ENCODE assay signal across 9 mouse cellular contexts in genomic region chr11:60774841-60775240, GRCm38 (mm10). TPM values are rescaled to one million over a fixed set of nuclear protein-coding genes. Genes with fewer than 3 reads are reported as not detected.
DNase-seq lines count a peak whose midpoint lies in the region; ATAC-seq lines count a peak whose summit lies in the region.
"Had no signal": no experiment of that assay in that cellular context is flagged by ENCODE, and none has a peak within 500 bp of the region (broad histone marks: within the 10 kb centered on the region; RNA-seq: fewer than 3 reads in every experiment).

No protein-coding gene starts in this region.

- H3K36me3 ChIP-seq in heart, embryonic 15.5 days, result peaks cover 3% of the 10 kb centered on the region; the same call in 1 of the 2 replicates
- 0 out of 2 replicates have a peak, but pooled peaks cover 2% of the 10 kb centered on the region for H3K36me3 ChIP-seq in neural tube, embryonic 11.5 days (ENCODE audit: control insufficient read depth, insufficient read depth, low read length)
- H3K36me3 ChIP-seq in liver, embryonic 11.5 days (ENCODE audit: control insufficient read depth, insufficient read depth, low read length), result peaks cover 15% of the 10 kb centered on the region; the same call in 1 of the 2 replicates

- no peak for DNase-seq in heart, adult 18-20 months
- DNase-seq in neural tube, embryonic 11.5 days (ENCODE audit: low spot score), result no peak
- no peak for DNase-seq in neural tube, embryonic 10.5 days (ENCODE audit: extremely low spot score, low spot score)
- DNase-seq in liver, embryonic 11.5 days (ENCODE audit: low spot score), result no peak
- no peak for DNase-seq in spleen, postnatal 36 days (ENCODE audit: low spot score in 2 of 2)
- no peak for DNase-seq in cerebellum, postnatal 4 days (ENCODE audit: low spot score in 2 of 2)
- DNase-seq in urinary bladder, postnatal 4 days (ENCODE audit: low spot score in 2 of 2), result no peak
- DNase-seq: left cerebral cortex, postnatal 4 days had no signal

- no peak overlapping the region; the same call in 1 of the 2 replicates for H3K4me3 ChIP-seq in heart, embryonic 15.5 days
- H3K4me3 ChIP-seq in neural tube, embryonic 11.5 days (ENCODE audit: low read depth, low read length), result no peak overlapping the region
- no peak overlapping the region for H3K4me3 ChIP-seq in liver, embryonic 11.5 days (ENCODE audit: low read depth, low read length)

- no peak for ATAC-seq in heart, embryonic 15.5 days (replicated peaks; ENCODE audit: insufficient number of reproducible peaks, insufficient read depth, low FRiP score, low read depth)
- ATAC-seq in neural tube, embryonic 11.5 days (ENCODE audit: insufficient read depth, low FRiP score, low TSS enrichment), result no peak
- no peak for ATAC-seq in liver, embryonic 11.5 days (replicated peaks; ENCODE audit: low FRiP score)

- H3K27ac ChIP-seq in heart, embryonic 15.5 days, result no peak overlapping the region
- no peak overlapping the region for H3K27ac ChIP-seq in neural tube, embryonic 11.5 days (ENCODE audit: low read depth, low read length)
- no peak overlapping the region for H3K27ac ChIP-seq in liver, embryonic 11.5 days (ENCODE audit: low read depth, low read length)

- H3K4me1 ChIP-seq in heart, embryonic 15.5 days (replicated peaks), result peaks cover 41% of the 10 kb centered on the region
- H3K4me1 ChIP-seq in neural tube, embryonic 11.5 days (ENCODE audit: control insufficient read depth, insufficient read depth, low read length), result peaks cover 16% of the 10 kb centered on the region
- H3K4me1 ChIP-seq in liver, embryonic 11.5 days (replicated peaks; ENCODE audit: control insufficient read depth, insufficient read depth, low read length), result peaks cover 33% of the 10 kb centered on the region

- H3K4me2 ChIP-seq in heart, embryonic 15.5 days, result peak overlapping the region; percentile 73
- H3K4me2 ChIP-seq in neural tube, embryonic 11.5 days (ENCODE audit: low read depth), result peak overlapping the region; percentile 65; the same call in 1 of the 2 replicates
- peak overlapping the region; percentile 96 for H3K4me2 ChIP-seq in liver, embryonic 11.5 days

- 48% methylated on average over 1 of the region's 1 CpGs for WGBS in heart, embryonic 15.5 days
- WGBS in neural tube, embryonic 11.5 days, result 96% methylated on average over 1 of the region's 1 CpGs
- WGBS in liver, embryonic 11.5 days, result 30% methylated on average over 1 of the region's 1 CpGs

- no peak overlapping the region for H3K9ac ChIP-seq in heart, embryonic 15.5 days
- H3K9ac ChIP-seq in neural tube, embryonic 11.5 days (ENCODE audit: low read length), result no peak overlapping the region
- no peak overlapping the region for H3K9ac ChIP-seq in liver, embryonic 11.5 days (ENCODE audit: low read depth, low read length)

- no peaks in the 10 kb centered on the region for H3K27me3 ChIP-seq in heart, embryonic 15.5 days
- no peaks in the 10 kb centered on the region for H3K27me3 ChIP-seq in neural tube, embryonic 11.5 days (ENCODE audit: control insufficient read depth, insufficient read depth, low read length)
- H3K27me3 ChIP-seq in liver, embryonic 11.5 days (replicated peaks; ENCODE audit: control insufficient read depth, insufficient read depth, low read length), result no peaks in the 10 kb centered on the region

- H3K9me3 ChIP-seq in heart, embryonic 15.5 days (replicated peaks), result no peaks in the 10 kb centered on the region
- H3K9me3 ChIP-seq in neural tube, embryonic 11.5 days (ENCODE audit: control insufficient read depth, low read length), result no peaks in the 10 kb centered on the region
- no peaks in the 10 kb centered on the region for H3K9me3 ChIP-seq in liver, embryonic 11.5 days (ENCODE audit: control insufficient read depth, low read length)

RNA-seq across cellular contexts. Expression of gene Top3a, which starts 2.3 kb away (rescaled TPM):
- 7.4 and 11.0 TPM in 2 replicates for polyA plus RNA-seq in heart, embryonic 15.5 days (2015; fragmentation: Nextera tagmentation; extraction: Ambion mirVana)
- 1 to 10 TPM; 3.8 to 4.4 TPM for total RNA-seq in heart, adult 18-20 months (2021)
- 16.1 and 17.1 TPM in 2 replicates for polyA plus RNA-seq in neural tube, embryonic 11.5 days (2014; fragmentation: Nextera tagmentation; extraction: Ambion mirVana)
- 16.2 and 19.1 TPM in 2 replicates for polyA plus RNA-seq in liver, embryonic 11.5 days (2014; fragmentation: Nextera tagmentation; extraction: Ambion mirVana)

RNA-seq across cellular contexts. Expression of gene Smcr8, which starts 2.5 kb away (rescaled TPM):
- 3.2 and 4.7 TPM in 2 replicates for polyA plus RNA-seq in heart, embryonic 15.5 days (2015; fragmentation: Nextera tagmentation; extraction: Ambion mirVana)
- 10 to 100 TPM; 15.2 to 16.8 TPM for total RNA-seq in heart, adult 18-20 months (2021)
- polyA plus RNA-seq in neural tube, embryonic 11.5 days (2014; fragmentation: Nextera tagmentation; extraction: Ambion mirVana), result 10.1 and 10.2 TPM in 2 replicates
- polyA plus RNA-seq in liver, embryonic 11.5 days (2014; fragmentation: Nextera tagmentation; extraction: Ambion mirVana), result 7.7 and 7.8 TPM in 2 replicates

RNA-seq across cellular contexts. Expression of gene Shmt1, which starts 36.7 kb away (rescaled TPM):
- 35.7 and 42.0 TPM in 2 replicates for polyA plus RNA-seq in heart, embryonic 15.5 days (2015; fragmentation: Nextera tagmentation; extraction: Ambion mirVana)
- total RNA-seq in heart, adult 18-20 months (2021), result 10 to 100 TPM; 11.9 to 13.5 TPM
- 42.0 and 44.0 TPM in 2 replicates for polyA plus RNA-seq in neural tube, embryonic 11.5 days (2014; fragmentation: Nextera tagmentation; extraction: Ambion mirVana)
- 93.5 and 101 TPM in 2 replicates for polyA plus RNA-seq in liver, embryonic 11.5 days (2014; fragmentation: Nextera tagmentation; extraction: Ambion mirVana)

RNA-seq across cellular contexts. Expression of gene Mief2, which starts 46.6 kb away (rescaled TPM):
- polyA plus RNA-seq in heart, embryonic 15.5 days (2015; fragmentation: Nextera tagmentation; extraction: Ambion mirVana), result 16.5 and 18.1 TPM in 2 replicates
- total RNA-seq in heart, adult 18-20 months (2021), result 10 to 100 TPM; 30.5 to 34.2 TPM
- polyA plus RNA-seq in neural tube, embryonic 11.5 days (2014; fragmentation: Nextera tagmentation; extraction: Ambion mirVana), result 16.7 and 19.0 TPM in 2 replicates
- polyA plus RNA-seq in liver, embryonic 11.5 days (2014; fragmentation: Nextera tagmentation; extraction: Ambion mirVana), result 8.0 and 8.9 TPM in 2 replicates

RNA-seq across cellular contexts. Expression of gene Flii, which starts 47.8 kb away (rescaled TPM):
- polyA plus RNA-seq in heart, embryonic 15.5 days (2015; fragmentation: Nextera tagmentation; extraction: Ambion mirVana), result 66.3 and 85.1 TPM in 2 replicates
- 100 to 1,000 TPM; 124 to 129 TPM for total RNA-seq in heart, adult 18-20 months (2021)
- 66.4 and 75.1 TPM in 2 replicates for polyA plus RNA-seq in neural tube, embryonic 11.5 days (2014; fragmentation: Nextera tagmentation; extraction: Ambion mirVana)
- 61.3 and 69.2 TPM in 2 replicates for polyA plus RNA-seq in liver, embryonic 11.5 days (2014; fragmentation: Nextera tagmentation; extraction: Ambion mirVana)
